Mouse (Mus musculus) induced T-regulatory cell, adult 2 months (primary cell): ENCODE measurements around the gene Ciz1.

Experiments
- DNase-seq: peaks from one replicate; pipeline ENCODE4 v3.0.0-alpha.2; 2012; ENCODE audit warnings: low read depth

Ciz1 gene

DNA sequence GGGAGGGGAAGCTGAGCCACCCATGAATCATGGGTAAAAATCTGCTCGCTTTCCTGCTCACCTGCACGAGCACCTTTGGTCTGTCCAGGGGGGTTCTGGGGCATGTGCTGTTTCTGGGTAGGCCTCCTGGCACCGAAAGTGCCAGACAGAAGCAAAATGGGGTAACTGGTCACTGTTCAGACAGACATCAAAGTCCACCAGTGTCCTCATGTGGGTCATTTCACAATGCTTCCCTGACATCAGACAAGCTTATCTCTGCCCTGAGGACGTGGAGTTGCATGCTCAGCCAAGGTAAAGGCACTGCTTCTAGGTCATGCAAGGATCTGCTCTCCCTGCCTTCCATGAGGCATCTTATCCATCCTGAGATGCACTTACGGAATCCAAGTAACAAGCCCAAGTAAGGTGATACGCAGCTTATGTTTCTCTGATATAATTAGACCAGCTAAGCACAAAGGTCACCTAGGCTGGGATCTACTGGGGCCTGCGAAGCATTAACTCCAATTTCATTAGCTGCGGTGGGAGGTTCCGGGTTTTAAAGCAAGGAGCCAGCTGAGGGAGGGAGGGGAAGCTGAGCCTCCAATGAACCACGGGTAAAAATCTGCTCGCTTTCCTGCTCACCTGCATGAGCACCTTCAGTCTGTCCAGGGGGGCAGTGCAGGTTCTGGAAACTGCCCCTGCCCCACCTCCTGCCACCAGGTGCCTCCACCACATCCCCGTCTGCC lies 66.5 kb downstream of the Ciz1 start:
- no peak for DNase-seq

GRCm38 (mm10) chr2:32419359-32419758 lies 67.2 kb downstream of the Ciz1 start:
- DNase-seq: no peak

DNA sequence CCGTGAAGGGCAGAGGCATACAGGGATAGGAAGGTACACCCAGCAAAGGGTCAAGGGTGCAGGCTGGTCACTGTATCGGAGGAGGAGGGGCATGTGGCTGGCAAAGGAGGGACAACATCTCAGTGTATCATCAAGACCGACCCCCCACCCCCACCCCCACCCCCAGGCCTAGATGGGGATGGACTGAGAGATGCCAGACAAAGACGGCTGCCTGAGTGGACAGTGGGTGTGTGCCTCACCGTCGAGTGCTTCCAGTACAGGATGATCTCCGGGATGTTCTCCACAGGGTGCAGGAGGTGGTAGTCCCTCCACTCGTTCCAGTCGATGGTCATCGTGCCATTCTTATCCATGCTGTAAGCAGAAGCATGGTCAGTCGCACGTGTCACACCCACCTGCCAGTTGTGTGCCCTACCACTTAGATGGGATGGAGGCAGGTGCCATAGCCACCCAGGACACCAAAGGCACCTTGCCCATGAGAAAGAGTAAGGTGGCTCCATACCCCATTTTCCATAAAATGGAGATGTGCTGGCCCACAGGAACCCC lies 68.0 kb downstream of the Ciz1 start:
- no peak for DNase-seq

DNA sequence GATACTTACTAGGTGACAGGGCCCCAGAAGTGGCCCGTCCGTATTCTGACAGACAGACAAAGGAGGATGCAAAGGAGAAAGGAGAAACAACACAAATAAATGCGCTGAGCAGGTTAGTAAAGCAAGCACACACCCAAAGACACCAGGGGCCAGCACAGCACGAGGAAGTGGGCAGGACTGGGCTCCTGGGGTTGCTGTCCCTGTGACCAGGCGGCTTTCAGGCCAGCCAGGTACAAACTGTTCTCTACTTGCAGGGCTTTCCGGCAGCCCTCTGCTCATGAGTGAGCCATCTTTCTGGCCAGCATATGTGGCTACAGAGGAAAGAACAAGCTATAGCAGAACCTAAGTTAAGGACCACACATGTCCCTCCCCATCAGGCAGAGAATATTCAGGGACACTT lies 68.5 kb downstream of the Ciz1 start:
- no peak for DNase-seq

DNA sequence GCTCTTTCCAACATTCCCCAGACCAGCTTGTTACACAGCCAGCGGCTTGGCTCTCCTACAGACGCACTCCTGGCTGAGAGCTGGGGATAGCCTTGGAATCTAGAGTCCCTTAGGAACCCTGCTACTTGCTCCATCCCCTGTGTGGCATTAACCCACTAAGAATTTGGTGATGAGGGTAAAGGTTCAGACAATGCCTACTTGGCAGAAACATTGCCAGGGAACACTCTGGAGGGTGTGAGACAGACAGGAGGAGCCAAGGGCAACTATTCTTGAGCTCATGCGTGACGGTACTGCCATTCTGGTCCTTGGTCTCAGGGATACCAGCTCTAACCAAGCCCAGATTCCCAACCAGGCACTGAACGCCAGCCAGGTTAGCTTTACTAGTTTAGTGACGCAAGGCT lies 69.7 kb downstream of the Ciz1 start:
- DNase-seq: no peak

DNA sequence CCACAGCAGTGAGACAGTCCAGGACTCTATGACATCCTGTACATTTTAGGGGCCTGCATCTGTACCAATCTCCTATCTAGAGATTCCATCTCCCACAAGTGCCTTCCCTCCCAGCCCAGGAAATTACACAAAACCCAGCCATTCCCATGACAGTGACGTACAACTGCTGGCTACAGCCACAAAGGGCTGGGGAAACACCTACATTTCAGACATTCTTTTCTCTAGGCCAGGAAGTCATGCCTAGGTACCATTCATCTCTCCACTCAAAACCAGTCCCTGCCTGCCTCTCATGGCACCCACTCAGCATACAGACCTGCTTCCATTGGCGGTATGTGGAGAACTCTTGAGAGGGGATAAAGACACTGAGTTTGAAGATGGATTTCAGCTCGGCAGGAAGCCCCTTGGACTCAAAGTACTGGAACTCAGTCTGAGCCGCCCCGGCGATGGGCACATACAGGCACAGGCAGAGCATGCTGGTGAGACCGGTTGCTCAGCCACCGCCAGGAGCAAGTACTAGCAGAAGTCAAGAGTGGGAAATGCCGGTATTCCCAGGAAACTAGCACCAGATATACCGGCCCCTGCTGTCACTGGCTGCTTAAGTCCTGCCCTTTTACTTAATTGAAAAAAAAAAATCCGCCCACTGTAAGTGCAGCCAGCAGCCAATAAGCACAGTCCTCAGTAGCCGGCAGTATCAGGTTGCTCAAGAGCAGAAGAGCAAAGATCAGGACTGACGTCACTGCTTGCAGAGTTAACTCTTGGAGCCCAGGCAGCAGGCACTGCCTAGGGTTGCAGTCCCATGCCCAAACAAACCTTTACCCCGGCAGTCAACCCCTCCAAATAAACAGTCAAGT lies 71.6 kb downstream of the Ciz1 start:
- DNase-seq: peak; percentile 74

DNA sequence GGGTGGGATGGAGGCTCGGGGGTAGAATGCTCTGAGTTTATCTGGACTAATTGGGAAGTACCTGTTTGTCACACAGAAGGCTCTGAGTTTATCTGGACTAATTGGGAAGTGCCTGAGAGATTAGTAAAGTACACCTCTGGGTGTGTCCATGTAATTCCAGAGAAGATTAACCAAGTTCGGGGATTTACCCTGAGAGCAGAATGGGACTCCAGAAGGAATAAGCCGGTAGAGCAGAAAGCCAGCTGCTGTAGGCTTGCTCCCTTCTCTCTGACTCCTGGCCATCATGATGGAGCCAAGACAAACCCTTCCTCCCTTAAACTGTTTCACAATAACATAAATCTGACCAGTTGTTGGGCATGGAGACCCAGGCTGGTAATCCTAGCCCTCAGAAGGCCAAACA lies 72.7 kb downstream of the Ciz1 start:
- DNase-seq: no peak

DNA sequence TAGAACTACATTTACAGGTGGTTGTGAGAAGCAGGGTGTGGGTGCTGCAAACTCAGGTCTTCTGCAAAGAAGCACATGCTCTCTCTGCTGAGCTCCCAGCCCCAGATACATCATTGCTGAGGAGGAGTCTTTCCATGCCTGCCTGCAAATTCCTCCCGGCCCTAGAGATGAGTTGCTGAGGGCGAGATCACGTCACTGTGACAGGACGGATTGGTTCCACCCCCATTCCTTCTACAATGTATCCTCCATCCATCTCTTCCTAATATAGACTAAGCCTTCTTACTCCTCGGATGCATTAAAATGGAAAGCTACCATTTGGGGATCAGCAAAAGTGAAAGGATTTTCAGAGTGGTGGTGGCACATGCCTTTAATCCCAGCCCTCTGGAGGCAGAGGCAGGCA lies 73.4 kb downstream of the Ciz1 start:
- DNase-seq: no peak

DNA sequence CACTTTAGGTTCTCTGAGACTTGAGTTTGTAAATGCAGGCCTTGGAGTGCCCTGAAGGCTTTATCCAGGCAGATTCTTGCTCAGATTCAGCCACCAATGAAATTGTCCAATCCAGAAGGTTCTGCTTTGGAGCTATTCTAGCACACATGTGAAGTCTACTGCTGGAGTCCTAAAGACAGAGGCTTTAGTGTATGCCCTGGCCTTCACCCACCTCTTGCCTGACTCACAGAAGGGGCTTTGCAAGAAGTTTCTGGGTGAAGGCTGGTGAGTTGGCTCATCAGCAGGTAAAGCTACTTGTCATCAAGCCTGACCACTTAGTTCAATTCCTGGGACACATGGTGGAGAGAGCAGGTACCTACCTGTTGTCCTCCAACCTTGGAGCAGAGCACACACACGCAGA lies 74.0 kb downstream of the Ciz1 start:
- no peak for DNase-seq

DNA sequence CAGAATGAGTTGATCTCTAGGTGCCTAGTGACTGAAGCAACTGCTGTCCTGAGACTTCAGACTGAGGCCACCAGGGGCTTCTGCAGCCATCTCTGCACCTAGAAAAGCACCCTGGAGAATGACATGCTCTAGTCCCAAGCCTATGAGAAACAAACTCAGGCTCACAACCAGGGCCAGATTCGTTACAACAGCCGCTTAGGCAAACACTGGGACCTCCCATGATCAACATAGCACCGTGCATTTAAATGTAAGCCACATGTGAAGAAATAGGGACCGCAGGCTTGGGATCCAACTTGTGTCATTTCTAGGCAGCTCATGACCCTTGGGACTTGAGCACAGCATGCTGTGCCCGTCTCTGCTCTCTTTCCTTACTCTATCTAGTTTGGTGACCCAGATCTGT lies 75.6 kb downstream of the Ciz1 start:
- no peak for DNase-seq

- DNase-seq: peak; percentile 52
Observed at GRCm38 (mm10) chr2:32428262-32428722, 76.2 kb downstream of the Ciz1 start.

- no peak for DNase-seq
Observed at GRCm38 (mm10) chr2:32429215-32429891, 77.2 kb downstream of the Ciz1 start.
